Mouse (Mus musculus) limb, embryonic 14.5 days (tissue): Measurements from ENCODE around the gene Grhpr. TPM values are rescaled to one million over a fixed set of nuclear protein-coding genes. Genes with fewer than 3 reads are reported as not detected.
A peak's percentile ranks its signal among the peaks of the same experiment; 100 is the strongest.

Experiments
- ATAC-seq: fragments of 200-750 bp; cut with Nextera tagmentation; 2 replicates; pipeline ENCODE4 v1.8.0; 2017; ENCODE audit warnings: low read depth, moderate number of reproducible peaks, moderate TSS enrichment; ENCODE audit not compliant: low FRiP score
- DNase-seq: peaks from one replicate; pipeline ENCODE4 v3.0.0-alpha.2; 2015; ENCODE audit warnings: low spot score
- H3K27ac ChIP-seq: fragments of 300-500 bp; sonication (generic); replicated peaks from 2 replicates; pipeline ENCODE4 v1.5.1; 2014; ENCODE audit warnings: low read depth, mild to moderate bottlenecking, low read length, moderate library complexity, mixed read lengths
- H3K27me3 ChIP-seq: fragments of 300-500 bp; sonication (generic); 2 replicates; pipeline ENCODE4 v1.6.1; 2014; ENCODE audit warnings: low read length, mixed read lengths; ENCODE audit not compliant: control insufficient read depth, insufficient read depth
- H3K36me3 ChIP-seq: fragments of 300-500 bp; sonication (generic); 2 replicates; pipeline ENCODE4 v1.6.1; 2014; ENCODE audit warnings: mild to moderate bottlenecking, low read length, moderate library complexity, mixed read lengths; ENCODE audit not compliant: control insufficient read depth, insufficient read depth
- H3K4me1 ChIP-seq: fragments of 300-500 bp; sonication (generic); 2 replicates; pipeline ENCODE4 v1.6.1; 2014; ENCODE audit warnings: antibody characterized with exemption, low read length, mixed read lengths; ENCODE audit not compliant: control insufficient read depth, insufficient read depth
- H3K4me2 ChIP-seq: fragments of 300-500 bp; sonication (generic); replicated peaks from 2 replicates; pipeline ENCODE4 v1.6.1; 2014; ENCODE audit warnings: low read depth, mild to moderate bottlenecking, low read length, moderate library complexity; ENCODE audit not compliant: severe bottlenecking
- H3K4me3 ChIP-seq: fragments of 300-500 bp; sonication (generic); replicated peaks from 2 replicates; pipeline ENCODE4 v1.5.1; 2014; ENCODE audit warnings: low read length
- H3K9ac ChIP-seq: fragments of 300-500 bp; sonication (generic); 2 replicates; pipeline ENCODE4 v1.6.1; 2014; ENCODE audit warnings: mild to moderate bottlenecking, low read depth, low read length, moderate library complexity; ENCODE audit not compliant: severe bottlenecking
- H3K9me3 ChIP-seq: fragments of 300-500 bp; sonication (generic); 2 replicates; pipeline ENCODE4 v1.6.1; 2016; ENCODE audit warnings: low read length; ENCODE audit not compliant: control insufficient read depth
- POLR2A ChIP-seq: fragments of 200-500 bp; IDR thresholded peaks from 2 replicates; pipeline ENCODE4 v1.8.0; 2012; ENCODE audit warnings: inconsistent platforms, mild to moderate bottlenecking, moderate library complexity, borderline replicate concordance; ENCODE audit not compliant: insufficient read depth, insufficient read length; ENCODE audit errors: extremely low read depth
- WGBS: fragments of 180-500 bp; shearing (Covaris S2); extraction: QIAGEN DNeasy Blood & Tissue Kit; methylation state at CpG from one replicate; pipeline ENCODE4 v1.1.7; 2014; 5-methylcytosine and 5-hydroxymethylcytosine counted together
- polyA plus RNA-seq, 2 experiments: library from polyadenylated mRNA; depleted of rRNA in 1 of 2; stranded (reverse) in 1 of 2; unstranded in 1 of 2; fragments of >200 nt; fragmentation: Nextera tagmentation in 1 of 2; extraction: Ambion mirVana in 1 of 2; gene quantifications; 2 replicates each; pipeline versions ENCODE4 v1.2.1 to v1.2.3; 2012 to 2014

Gene Grhpr
- polyA plus RNA-seq, 2 experiments, result 42.1 to 49.3 TPM

DNA sequence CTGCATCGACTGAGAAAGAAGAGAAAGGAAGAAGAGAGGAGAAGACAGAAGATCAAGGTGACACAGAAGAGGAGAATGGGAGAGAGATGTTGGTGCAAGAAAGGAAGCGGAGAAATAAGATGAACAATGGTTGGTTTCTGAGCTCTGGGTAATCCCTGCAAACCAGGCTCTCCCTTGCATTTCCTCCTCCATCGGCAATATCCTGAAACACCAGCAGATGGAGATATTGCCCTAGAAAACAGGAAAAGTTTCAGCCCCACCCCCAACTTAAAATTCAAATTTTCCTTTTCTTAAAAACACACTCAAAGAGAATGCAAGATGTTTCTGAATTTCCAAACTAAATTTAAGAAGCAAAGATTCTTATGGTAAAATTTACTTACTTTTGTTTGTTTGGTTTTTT is 34.4 kb downstream of the Grhpr start:
- WGBS, result 15% methylated on average over 3 of the region's 3 CpGs
- no peak overlapping the region for H3K27ac ChIP-seq
- H3K27me3 ChIP-seq, result no peaks in the 10 kb centered on the region
- H3K4me3 ChIP-seq, result no peak overlapping the region
- no peak overlapping the region for H3K4me2 ChIP-seq
- DNase-seq (peak; percentile 70), ATAC-seq (no peak)
- no peak overlapping the region for H3K9ac ChIP-seq
- no peaks in the 10 kb centered on the region for H3K36me3 ChIP-seq
- TF ChIP-seq POLR2A, result no peak
- peaks cover 11% of the 10 kb centered on the region for H3K4me1 ChIP-seq
- H3K9me3 ChIP-seq, result no peaks in the 10 kb centered on the region

DNA sequence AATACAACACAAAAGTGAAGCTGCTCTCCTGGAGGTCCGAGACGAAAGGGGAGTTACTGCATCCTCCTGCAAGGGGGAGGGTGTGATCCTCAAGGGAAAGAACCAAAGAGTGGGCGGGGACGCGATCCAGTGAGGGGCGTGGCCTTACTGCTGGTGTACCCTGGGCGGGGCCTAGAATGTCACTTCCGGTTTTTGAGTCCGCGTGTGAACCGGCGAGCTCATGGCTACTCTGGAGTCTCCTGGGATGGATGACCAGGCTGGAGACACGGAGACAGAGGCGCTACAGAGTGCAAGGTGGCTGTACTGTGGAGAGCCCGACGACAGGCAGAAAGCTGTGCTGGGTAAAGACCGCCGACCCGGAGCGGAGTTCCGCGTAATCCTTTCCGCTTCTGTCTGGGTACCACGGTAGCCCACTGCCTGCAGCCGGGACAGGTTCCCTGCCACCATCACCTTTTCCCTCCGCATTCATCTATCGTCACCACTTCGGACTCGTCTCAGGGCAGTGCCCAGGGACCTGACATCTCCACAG is 37.3 kb downstream of the Grhpr start, which contains the start of gene Polr1e:
Gene Polr1e (plus strand): TSS at position 132 of the 529 bp plus-strand sequence.
- under 1% methylated on average over 28 of the region's 29 CpGs for WGBS
- Histone ChIP-seq H3K4me2 (peak within 1 kb of the TSS; percentile 88), H3K4me1 (peaks cover 7% of the 10 kb centered on the region), H3K27me3 (no peaks in the 10 kb centered on the region), H3K9me3 (no peaks in the 10 kb centered on the region), H3K27ac (no peak within 1 kb of the TSS), H3K9ac (peak within 1 kb of the TSS; percentile 64), H3K36me3 (peaks cover under 1% of the 10 kb centered on the region; the same call in 1 of the 2 replicates), H3K4me3 (peak within 1 kb of the TSS; percentile 65)
- peak; percentile 90 for ATAC-seq
- DNase-seq, result peak; percentile 89
- TF ChIP-seq POLR2A, result no peak

DNA sequence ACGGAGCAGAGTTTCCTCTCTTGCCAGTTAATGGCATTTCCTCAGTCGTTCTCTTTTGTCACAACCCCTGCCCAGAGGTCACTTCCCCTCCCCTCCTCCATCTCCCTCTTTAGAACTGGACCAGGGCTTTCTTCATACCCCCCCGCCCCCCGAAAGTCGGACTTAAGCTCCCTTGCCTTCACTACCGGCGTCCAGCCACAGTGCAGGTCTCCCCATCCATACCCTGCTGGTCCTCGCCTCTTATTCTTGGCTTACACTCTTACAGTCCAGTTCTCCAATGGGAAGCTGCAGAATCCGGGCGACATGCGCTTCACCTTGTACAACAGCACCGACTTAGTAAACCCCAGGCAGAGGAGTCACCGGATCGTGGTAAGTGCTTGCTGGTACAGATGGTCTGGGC is 37.8 kb downstream of the Grhpr start:
- peak overlapping the region; percentile 65 for H3K4me3 ChIP-seq
- no peak overlapping the region for H3K27ac ChIP-seq
- no peak for ATAC-seq
- peak overlapping the region; percentile 88 for H3K4me2 ChIP-seq
- TF ChIP-seq POLR2A, result no peak
- no peak for DNase-seq
- H3K4me1 ChIP-seq, result peaks cover 6% of the 10 kb centered on the region
- H3K27me3 ChIP-seq, result no peaks in the 10 kb centered on the region
- WGBS, result 3% methylated on average over 14 of the region's 14 CpGs
- peak overlapping the region; percentile 64 for H3K9ac ChIP-seq
- H3K9me3 ChIP-seq, result no peaks in the 10 kb centered on the region
- H3K36me3 ChIP-seq, result peaks cover 5% of the 10 kb centered on the region; the same call in 1 of the 2 replicates

DNA sequence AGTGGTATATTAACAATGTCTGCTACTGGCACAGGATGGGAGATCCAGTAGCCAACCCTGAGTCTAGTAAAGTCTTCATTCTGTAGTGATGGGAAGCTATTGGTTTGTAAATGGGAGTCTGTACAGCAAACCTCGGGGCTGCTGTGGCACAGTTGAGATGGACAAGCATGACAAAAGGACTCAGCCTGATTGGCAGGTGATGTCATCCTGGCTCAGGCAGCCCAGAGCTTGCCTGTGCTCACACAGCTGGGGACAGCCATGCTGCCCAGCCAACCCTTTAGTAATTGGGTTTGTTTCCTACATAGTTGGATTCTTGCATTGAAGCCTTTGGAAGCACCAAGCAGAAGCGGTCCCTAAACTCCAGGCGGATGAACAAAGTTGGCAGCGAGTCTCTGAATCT is 45.3 kb downstream of the Grhpr start:
- H3K4me2 ChIP-seq, result no peak overlapping the region
- H3K9me3 ChIP-seq, result no peaks in the 10 kb centered on the region
- no peak overlapping the region for H3K4me3 ChIP-seq
- no peaks in the 10 kb centered on the region for H3K4me1 ChIP-seq
- ATAC-seq (no peak), DNase-seq (no peak)
- no peak overlapping the region for H3K27ac ChIP-seq
- peaks cover 50% of the 10 kb centered on the region for H3K36me3 ChIP-seq
- WGBS, result 97% methylated on average over 4 of the region's 4 CpGs
- no peak overlapping the region for H3K9ac ChIP-seq
- TF ChIP-seq POLR2A, result no peak
- no peaks in the 10 kb centered on the region for H3K27me3 ChIP-seq

DNA sequence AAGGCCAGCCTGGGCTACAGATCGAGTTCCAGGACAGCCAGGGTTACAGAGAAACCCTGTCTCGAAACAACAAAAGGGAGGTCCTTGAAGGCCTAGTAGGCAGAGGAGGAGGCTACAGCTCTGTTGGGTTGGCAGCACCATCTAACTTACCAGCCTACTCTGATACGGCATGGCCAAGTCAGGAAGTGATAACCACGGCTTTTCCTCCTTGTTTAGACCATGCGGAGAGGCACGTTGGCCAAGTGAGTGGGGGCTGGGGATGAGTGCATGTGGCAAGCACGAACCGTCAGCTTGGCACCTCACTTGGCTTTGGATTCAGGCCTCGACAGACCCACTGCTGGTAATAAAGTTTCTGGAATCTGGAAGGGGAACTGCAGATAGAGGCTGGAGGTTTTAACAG is 51.4 kb downstream of the Grhpr start:
- Histone ChIP-seq H3K36me3 (peaks cover 85% of the 10 kb centered on the region), H3K27ac (no peak overlapping the region), H3K4me2 (no peak overlapping the region), H3K4me1 (no peaks in the 10 kb centered on the region), H3K4me3 (no peak overlapping the region), H3K27me3 (no peaks in the 10 kb centered on the region), H3K9me3 (no peaks in the 10 kb centered on the region), H3K9ac (no peak overlapping the region)
- ATAC-seq (no peak), DNase-seq (no peak)
- WGBS, result 90% methylated on average over 9 of the region's 9 CpGs
- TF ChIP-seq POLR2A, result no peak
